Mouse (Mus musculus) kidney, embryonic 16.5 days (tissue): ENCODE measurements around the gene Eps15l1. TPM values are rescaled to one million over a fixed set of nuclear protein-coding genes. Genes with fewer than 3 reads are reported as not detected.

Source experiments
- ATAC-seq: fragments of 200-750 bp; cut with Nextera tagmentation; 2 replicates; pipeline ENCODE4 v1.8.0; 2017; ENCODE audit warnings: moderate TSS enrichment; ENCODE audit not compliant: low FRiP score, low TSS enrichment
- H3K27ac ChIP-seq: fragments of 300-500 bp; sonication (generic); 2 replicates; pipeline ENCODE4 v1.5.1; 2014; ENCODE audit warnings: low read length
- H3K27me3 ChIP-seq: fragments of 300-500 bp; sonication (generic); 2 replicates; pipeline ENCODE4 v1.6.1; 2014; ENCODE audit warnings: low read length, control low read depth, mixed read lengths; ENCODE audit not compliant: insufficient read depth
- H3K36me3 ChIP-seq: fragments of 300-500 bp; sonication (generic); 2 replicates; pipeline ENCODE4 v1.6.1; 2014; ENCODE audit warnings: low read length, control low read depth, mixed read lengths; ENCODE audit not compliant: insufficient read depth
- H3K4me1 ChIP-seq: fragments of 300-500 bp; sonication (generic); 2 replicates; pipeline ENCODE4 v1.6.1; 2014; ENCODE audit warnings: low read length, control low read depth, mixed read lengths; ENCODE audit not compliant: insufficient read depth
- H3K4me2 ChIP-seq: fragments of 300-500 bp; sonication (generic); replicated peaks from 2 replicates; pipeline ENCODE4 v1.6.1; 2014; ENCODE audit warnings: low read depth, low read length
- H3K4me3 ChIP-seq: fragments of 300-500 bp; sonication (generic); 2 replicates; pipeline ENCODE4 v1.5.1; 2014; ENCODE audit warnings: mild to moderate bottlenecking, low read length
- H3K9ac ChIP-seq: fragments of 300-500 bp; sonication (generic); replicated peaks from 2 replicates; pipeline ENCODE4 v1.6.1; 2014; ENCODE audit warnings: low read length
- H3K9me3 ChIP-seq: fragments of 300-500 bp; sonication (generic); 2 replicates; pipeline ENCODE4 v1.6.1; 2016; ENCODE audit warnings: low read length, control low read depth
- WGBS: fragments of 180-500 bp; shearing (Covaris S2); extraction: QIAGEN DNeasy Blood & Tissue Kit; methylation state at CpG from one replicate; pipeline ENCODE4 v1.1.7; 2014; 5-methylcytosine and 5-hydroxymethylcytosine counted together
- polyA plus RNA-seq: library from polyadenylated mRNA; unstranded; fragments of >200 nt; fragmentation: Nextera tagmentation; extraction: Ambion mirVana; gene quantifications from 2 replicates; pipeline ENCODE4 v1.2.1, GENCODE M21; 2015

Eps15l1 gene
- polyA plus RNA-seq, 1 experiment from 2014 or later, result 61.3 TPM

- Histone ChIP-seq H3K9ac (no peak overlapping the region), H3K9me3 (no peaks in the 10 kb centered on the region), H3K4me1 (peaks cover 13% of the 10 kb centered on the region), H3K27ac (no peak overlapping the region), H3K36me3 (peaks cover 36% of the 10 kb centered on the region), H3K4me3 (no peak overlapping the region), H3K4me2 (no peak overlapping the region), H3K27me3 (no peaks in the 10 kb centered on the region)
- no peak for ATAC-seq
- WGBS, result 78% methylated on average over 3 of the region's 3 CpGs
Measured at GRCm38 (mm10) chr8:72356593-72356992, 64.7 kb downstream of the Eps15l1 start.

GRCm38 (mm10) chr8:72354272-72354671 is 67.0 kb downstream of the Eps15l1 start:
- ATAC-seq, result no peak
- 38% methylated on average over 11 of the region's 11 CpGs for WGBS
- H3K27ac ChIP-seq, result peak overlapping the region; percentile 69
- H3K9me3 ChIP-seq, result no peaks in the 10 kb centered on the region
- H3K4me3 ChIP-seq, result no peak overlapping the region
- no peak overlapping the region for H3K4me2 ChIP-seq
- H3K27me3 ChIP-seq, result no peaks in the 10 kb centered on the region
- peaks cover 13% of the 10 kb centered on the region for H3K4me1 ChIP-seq
- peaks cover 28% of the 10 kb centered on the region for H3K36me3 ChIP-seq
- no peak overlapping the region for H3K9ac ChIP-seq

GRCm38 (mm10) chr8:72353700-72354045 is 67.6 kb downstream of the Eps15l1 start:
- Histone ChIP-seq H3K4me3 (no peak overlapping the region), H3K27ac (peak overlapping the region; percentile 69), H3K9me3 (no peaks in the 10 kb centered on the region), H3K9ac (no peak overlapping the region), H3K27me3 (no peaks in the 10 kb centered on the region), H3K4me1 (peaks cover 13% of the 10 kb centered on the region), H3K4me2 (no peak overlapping the region), H3K36me3 (peaks cover 27% of the 10 kb centered on the region)
- no peak for ATAC-seq
- WGBS, result 86% methylated on average over 7 of the region's 7 CpGs

GRCm38 (mm10) chr8:72352951-72353699 is 68.1 kb downstream of the Eps15l1 start:
- Histone ChIP-seq H3K9ac (no peak overlapping the region), H3K9me3 (no peaks in the 10 kb centered on the region), H3K4me1 (peaks cover 13% of the 10 kb centered on the region), H3K27ac (peak overlapping the region; percentile 69), H3K4me2 (no peak overlapping the region), H3K4me3 (no peak overlapping the region), H3K36me3 (peaks cover 22% of the 10 kb centered on the region), H3K27me3 (no peaks in the 10 kb centered on the region)
- peak; percentile 79 for ATAC-seq
- 74% methylated on average over 8 of the region's 8 CpGs for WGBS

- 86% methylated on average over 7 of the region's 7 CpGs for WGBS
- peaks cover 13% of the 10 kb centered on the region for H3K4me1 ChIP-seq
- no peaks in the 10 kb centered on the region for H3K27me3 ChIP-seq
- no peak overlapping the region for H3K4me3 ChIP-seq
- no peak overlapping the region for H3K4me2 ChIP-seq
- no peaks in the 10 kb centered on the region for H3K9me3 ChIP-seq
- peaks cover 19% of the 10 kb centered on the region; the same call in 1 of the 2 replicates for H3K36me3 ChIP-seq
- H3K27ac ChIP-seq, result no peak overlapping the region
- ATAC-seq, result no peak
- no peak overlapping the region for H3K9ac ChIP-seq
Measured at GRCm38 (mm10) chr8:72351405-72352005, 69.8 kb downstream of the Eps15l1 start.

GRCm38 (mm10) chr8:72350727-72351126 is 70.5 kb downstream of the Eps15l1 start:
- H3K36me3 ChIP-seq, result peaks cover 16% of the 10 kb centered on the region; the same call in 1 of the 2 replicates
- WGBS, result 86% methylated on average over 8 of the region's 8 CpGs
- no peaks in the 10 kb centered on the region for H3K9me3 ChIP-seq
- H3K27ac ChIP-seq, result no peak overlapping the region
- H3K27me3 ChIP-seq, result no peaks in the 10 kb centered on the region
- no peak overlapping the region for H3K4me3 ChIP-seq
- peaks cover 13% of the 10 kb centered on the region for H3K4me1 ChIP-seq
- no peak overlapping the region for H3K9ac ChIP-seq
- H3K4me2 ChIP-seq, result no peak overlapping the region
- no peak for ATAC-seq

- Histone ChIP-seq H3K4me2 (no peak overlapping the region), H3K4me3 (no peak overlapping the region), H3K36me3 (peaks cover 18% of the 10 kb centered on the region; the same call in 1 of the 2 replicates), H3K27me3 (no peaks in the 10 kb centered on the region), H3K9ac (no peak overlapping the region), H3K9me3 (no peaks in the 10 kb centered on the region), H3K4me1 (peaks cover 12% of the 10 kb centered on the region), H3K27ac (no peak overlapping the region)
- WGBS, result 90% methylated on average over 9 of the region's 9 CpGs
- no peak for ATAC-seq
Measured at GRCm38 (mm10) chr8:72349838-72350237, 71.4 kb downstream of the Eps15l1 start.

- H3K9ac ChIP-seq, result no peak overlapping the region
- peaks cover 3% of the 10 kb centered on the region for H3K4me1 ChIP-seq
- H3K27me3 ChIP-seq, result no peaks in the 10 kb centered on the region
- no peak overlapping the region for H3K27ac ChIP-seq
- H3K4me3 ChIP-seq, result no peak overlapping the region
- WGBS, result 84% methylated on average over 1 of the region's 1 CpGs
- no peak overlapping the region for H3K4me2 ChIP-seq
- H3K36me3 ChIP-seq, result peaks cover 19% of the 10 kb centered on the region; the same call in 1 of the 2 replicates
- no peak for ATAC-seq
- no peaks in the 10 kb centered on the region for H3K9me3 ChIP-seq
Measured at GRCm38 (mm10) chr8:72348956-72349355, 72.3 kb downstream of the Eps15l1 start.

GRCm38 (mm10) chr8:72348114-72348513 is 73.1 kb downstream of the Eps15l1 start:
- no peaks in the 10 kb centered on the region for H3K9me3 ChIP-seq
- no peak for ATAC-seq
- H3K36me3 ChIP-seq, result peaks cover 24% of the 10 kb centered on the region
- WGBS, result 94% methylated on average over 2 of the region's 2 CpGs
- H3K4me3 ChIP-seq, result no peak overlapping the region
- H3K27ac ChIP-seq, result no peak overlapping the region
- H3K27me3 ChIP-seq, result no peaks in the 10 kb centered on the region
- no peak overlapping the region for H3K9ac ChIP-seq
- H3K4me2 ChIP-seq, result no peak overlapping the region
- H3K4me1 ChIP-seq, result no peaks in the 10 kb centered on the region

- Histone ChIP-seq H3K9ac (no peak overlapping the region), H3K27ac (no peak overlapping the region), H3K4me3 (no peak overlapping the region), H3K9me3 (no peaks in the 10 kb centered on the region), H3K4me1 (no peaks in the 10 kb centered on the region), H3K4me2 (no peak overlapping the region), H3K36me3 (peaks cover 24% of the 10 kb centered on the region), H3K27me3 (no peaks in the 10 kb centered on the region)
- ATAC-seq, result no peak
- WGBS, result 80% methylated on average over 1 of the region's 1 CpGs
Measured at GRCm38 (mm10) chr8:72347553-72347952, 73.7 kb downstream of the Eps15l1 start.
